Mouse (Mus musculus): ENCODE measurements at regions not wholly inside any gene's neighbourhood (a gene's known extent, or its start where the extent isn't known, plus 50 kb on each side); places are given as distances from the start of the nearest gene placed in this dataset.

- H3K4me3 ChIP-seq (ENCODE audit: insufficient read depth, low read depth, low read length), result no peak overlapping the region
- no peak overlapping the region for H3K27ac ChIP-seq (replicated peaks; ENCODE audit: low read depth, low read length)
- H3K4me1 ChIP-seq (ENCODE audit: control insufficient read depth, insufficient read depth, insufficient read length, low read length), result no peaks in the 10 kb centered on the region
Observed at GRCm38 (mm10) chr12:15566785-15567109, 250.0 kb downstream of the Trib2 start.

- Histone ChIP-seq H3K4me1 (ENCODE audit: control insufficient read depth, insufficient read depth, insufficient read length, low read length) (no peaks in the 10 kb centered on the region), H3K27ac (replicated peaks; ENCODE audit: low read depth, low read length) (no peak overlapping the region), H3K4me3 (ENCODE audit: insufficient read depth, low read depth, low read length) (no peak overlapping the region)
Observed at GRCm38 (mm10) chr12:15565941-15566784, 250.6 kb downstream of the Trib2 start.

GRCm38 (mm10) chr12:15562826-15563225, 253.9 kb downstream of the Trib2 start:
- Histone ChIP-seq H3K27ac (replicated peaks; ENCODE audit: low read depth, low read length) (no peak overlapping the region), H3K4me3 (ENCODE audit: insufficient read depth, low read depth, low read length) (no peak overlapping the region), H3K4me1 (ENCODE audit: control insufficient read depth, insufficient read depth, insufficient read length, low read length) (no peaks in the 10 kb centered on the region)

GRCm38 (mm10) chr12:15555471-15555870, 261.3 kb downstream of the Trib2 start:
- H3K27ac ChIP-seq (replicated peaks; ENCODE audit: low read depth, low read length), result no peak overlapping the region
- H3K4me3 ChIP-seq (ENCODE audit: insufficient read depth, low read depth, low read length), result no peak overlapping the region
- no peaks in the 10 kb centered on the region for H3K4me1 ChIP-seq (ENCODE audit: control insufficient read depth, insufficient read depth, insufficient read length, low read length)

GRCm38 (mm10) chr12:15553681-15554007, 263.1 kb downstream of the Trib2 start:
- Histone ChIP-seq H3K4me1 (ENCODE audit: control insufficient read depth, insufficient read depth, insufficient read length, low read length) (no peaks in the 10 kb centered on the region), H3K4me3 (ENCODE audit: insufficient read depth, low read depth, low read length) (no peak overlapping the region), H3K27ac (replicated peaks; ENCODE audit: low read depth, low read length) (no peak overlapping the region)

- no peak overlapping the region for H3K4me3 ChIP-seq (ENCODE audit: insufficient read depth, low read depth, low read length)
- no peak overlapping the region for H3K27ac ChIP-seq (replicated peaks; ENCODE audit: low read depth, low read length)
- H3K4me1 ChIP-seq (ENCODE audit: control insufficient read depth, insufficient read depth, insufficient read length, low read length), result no peaks in the 10 kb centered on the region
Observed at GRCm38 (mm10) chr12:15552979-15553680, 263.6 kb downstream of the Trib2 start.

GRCm38 (mm10) chr12:15552210-15552609, 264.5 kb downstream of the Trib2 start:
- Histone ChIP-seq H3K4me1 (ENCODE audit: control insufficient read depth, insufficient read depth, insufficient read length, low read length) (no peaks in the 10 kb centered on the region), H3K27ac (replicated peaks; ENCODE audit: low read depth, low read length) (no peak overlapping the region), H3K4me3 (ENCODE audit: insufficient read depth, low read depth, low read length) (no peak overlapping the region)

GRCm38 (mm10) chr12:15551281-15551900, 265.3 kb downstream of the Trib2 start:
- no peak overlapping the region for H3K4me3 ChIP-seq (ENCODE audit: insufficient read depth, low read depth, low read length)
- no peak overlapping the region for H3K27ac ChIP-seq (replicated peaks; ENCODE audit: low read depth, low read length)
- no peaks in the 10 kb centered on the region for H3K4me1 ChIP-seq (ENCODE audit: control insufficient read depth, insufficient read depth, insufficient read length, low read length)

GRCm38 (mm10) chr12:15544351-15544750, 272.4 kb downstream of the Trib2 start:
- H3K4me1 ChIP-seq (ENCODE audit: control insufficient read depth, insufficient read depth, insufficient read length, low read length), result peaks cover 4% of the 10 kb centered on the region; the same call in 1 of the 2 replicates
- H3K4me3 ChIP-seq (ENCODE audit: insufficient read depth, low read depth, low read length), result no peak overlapping the region
- no peak overlapping the region for H3K27ac ChIP-seq (replicated peaks; ENCODE audit: low read depth, low read length)

- peaks cover 4% of the 10 kb centered on the region; the same call in 1 of the 2 replicates for H3K4me1 ChIP-seq (ENCODE audit: control insufficient read depth, insufficient read depth, insufficient read length, low read length)
- H3K4me3 ChIP-seq (ENCODE audit: insufficient read depth, low read depth, low read length), result no peak overlapping the region
- H3K27ac ChIP-seq (replicated peaks; ENCODE audit: low read depth, low read length), result no peak overlapping the region
Observed at GRCm38 (mm10) chr12:15542486-15542885, 274.2 kb downstream of the Trib2 start.

GRCm38 (mm10) chr12:15536852-15537368, 279.8 kb downstream of the Trib2 start:
- Histone ChIP-seq H3K4me3 (ENCODE audit: insufficient read depth, low read depth, low read length) (no peak overlapping the region), H3K27ac (replicated peaks; ENCODE audit: low read depth, low read length) (no peak overlapping the region), H3K4me1 (ENCODE audit: control insufficient read depth, insufficient read depth, insufficient read length, low read length) (no peaks in the 10 kb centered on the region)

GRCm38 (mm10) chr12:15536247-15536646, 280.5 kb downstream of the Trib2 start:
- Histone ChIP-seq H3K4me3 (ENCODE audit: insufficient read depth, low read depth, low read length) (no peak overlapping the region), H3K27ac (replicated peaks; ENCODE audit: low read depth, low read length) (no peak overlapping the region), H3K4me1 (ENCODE audit: control insufficient read depth, insufficient read depth, insufficient read length, low read length) (no peaks in the 10 kb centered on the region)

- H3K27ac ChIP-seq (replicated peaks; ENCODE audit: low read depth, low read length), result no peak overlapping the region
Observed at GRCm38 (mm10) chr12:15535822-15536221, 280.9 kb downstream of the Trib2 start.

GRCm38 (mm10) chr12:15520783-15521407, 295.8 kb downstream of the Trib2 start:
- Histone ChIP-seq H3K27ac (replicated peaks; ENCODE audit: low read depth, low read length) (no peak overlapping the region), H3K4me3 (ENCODE audit: insufficient read depth, low read depth, low read length) (no peak overlapping the region), H3K4me1 (ENCODE audit: control insufficient read depth, insufficient read depth, insufficient read length, low read length) (no peaks in the 10 kb centered on the region)

More at GRCm38 (mm10) chr12:15535822-15536221, 280.9 kb downstream of the Trib2 start:
- Histone ChIP-seq H3K4me3 (ENCODE audit: insufficient read depth, low read depth, low read length) (no peak overlapping the region), H3K4me1 (ENCODE audit: control insufficient read depth, insufficient read depth, insufficient read length, low read length) (no peaks in the 10 kb centered on the region)

- Histone ChIP-seq H3K4me1 (ENCODE audit: control insufficient read depth, insufficient read depth, insufficient read length, low read length) (no peaks in the 10 kb centered on the region), H3K27ac (replicated peaks; ENCODE audit: low read depth, low read length) (no peak overlapping the region), H3K4me3 (ENCODE audit: insufficient read depth, low read depth, low read length) (no peak overlapping the region)
Observed at GRCm38 (mm10) chr12:15511994-15512393, 304.7 kb downstream of the Trib2 start.

All from brown adipose tissue, adult 24 weeks (tissue).